Mouse (Mus musculus) 3134 (cell line): ENCODE measurements around the gene Pde12.
"Not testable (repeated sequence)": the region's sequence is repeated elsewhere in the genome, so short reads cannot be mapped to it uniquely, and the experiment has no call there.

Experiments used
- DNase-seq: peaks from one replicate; pipeline ENCODE4 v3.0.0-alpha.2; 2011; ENCODE audit warnings: low spot score; ENCODE audit not compliant: insufficient read length; ENCODE audit errors: extremely low read depth

The Pde12 gene

GRCm38 (mm10) chr14:26669292-26670073 is at the start of gene Pde12:
Gene Pde12, minus strand, starts transcription at chr14:26669883.
- peak; percentile 90 for DNase-seq

DNA sequence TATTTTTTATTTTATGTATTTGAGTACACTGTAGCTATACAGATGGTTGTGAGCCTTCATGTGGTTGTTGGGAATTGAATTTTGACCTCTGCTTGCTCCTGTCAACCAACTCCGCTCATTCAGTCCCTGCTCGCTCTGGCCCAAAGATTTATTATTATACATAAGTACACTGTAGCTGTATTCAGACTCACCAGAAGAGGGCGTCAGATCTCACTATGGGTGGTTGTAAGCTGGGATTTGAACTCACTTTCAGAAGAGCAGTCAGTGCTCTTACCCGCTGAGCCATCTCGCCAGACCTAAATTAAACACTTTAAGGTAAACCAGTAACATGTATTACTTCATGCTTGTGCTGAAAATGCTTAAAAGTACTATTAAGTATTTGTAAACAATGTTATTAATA is 35.6 kb upstream of the Pde12 start:
- DNase-seq: not testable (repeated sequence)

DNA sequence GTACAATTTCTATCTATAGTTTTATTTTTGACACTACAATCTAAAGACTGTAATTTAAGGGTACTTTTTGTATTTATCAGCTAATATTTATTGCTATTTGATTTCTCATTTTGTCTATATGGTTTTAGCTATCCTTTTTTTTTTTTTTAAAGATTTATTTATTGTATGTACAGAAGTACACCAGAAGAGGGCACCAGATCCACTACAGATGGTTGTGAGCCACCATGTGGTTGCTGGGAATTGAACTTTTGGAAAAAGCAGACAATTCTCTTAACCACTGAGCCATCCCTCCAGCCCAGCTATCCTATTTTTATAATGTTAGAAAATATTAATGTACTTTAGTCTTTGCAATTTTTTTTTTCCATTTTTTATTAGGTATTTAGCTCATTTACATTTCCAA is 28.2 kb upstream of the Pde12 start:
- peak; percentile 5 for DNase-seq

- no peak for DNase-seq
Observed at GRCm38 (mm10) chr14:26692974-26693373, 23.3 kb upstream of the Pde12 start, which contains the start of gene Dnah12. Gene Dnah12, plus strand, starts transcription at chr14:26693274.

- no peak for DNase-seq
Observed at GRCm38 (mm10) chr14:26691363-26691762, 21.7 kb upstream of the Pde12 start.

- no peak for DNase-seq
Observed at GRCm38 (mm10) chr14:26690727-26691126, 21.0 kb upstream of the Pde12 start.

- no peak for DNase-seq
Observed at GRCm38 (mm10) chr14:26675791-26676190, 6.1 kb upstream of the Pde12 start.

- DNase-seq: no peak
Observed at GRCm38 (mm10) chr14:26675371-26675770, 5.7 kb upstream of the Pde12 start.

DNA sequence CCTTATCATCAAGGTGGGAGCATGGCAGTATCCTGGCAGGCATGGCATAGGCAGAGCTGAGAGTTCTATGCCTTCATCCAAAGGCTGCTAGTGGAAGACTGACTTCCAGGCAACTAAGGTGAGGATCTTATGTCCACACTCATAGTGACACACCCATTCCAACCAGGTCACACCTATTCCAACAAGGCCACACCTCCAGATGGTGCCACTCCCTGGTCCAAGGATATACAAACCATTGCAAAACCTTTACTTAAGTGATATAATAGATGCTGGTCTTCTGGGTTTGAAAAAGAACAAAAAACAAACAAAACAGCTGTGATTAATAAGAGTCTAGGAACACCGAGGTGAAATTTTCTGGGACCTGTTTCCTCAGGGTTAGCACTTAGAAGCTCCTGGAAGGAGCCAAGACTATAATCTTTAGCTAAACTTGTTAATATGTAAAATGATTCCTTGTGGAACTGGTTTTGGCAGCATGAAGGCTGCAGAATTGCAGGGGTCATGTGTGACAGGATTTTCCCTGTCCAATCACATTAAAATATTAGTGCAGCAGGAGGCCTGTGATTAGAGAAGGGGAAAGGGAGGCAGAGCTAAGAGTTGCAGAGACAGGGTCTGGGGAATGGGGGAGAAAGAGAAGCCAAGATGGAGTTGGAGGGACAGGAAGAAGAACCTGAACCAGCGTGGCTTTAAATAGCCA is 4.9 kb upstream of the Pde12 start:
- not testable (repeated sequence) for DNase-seq

DNA sequence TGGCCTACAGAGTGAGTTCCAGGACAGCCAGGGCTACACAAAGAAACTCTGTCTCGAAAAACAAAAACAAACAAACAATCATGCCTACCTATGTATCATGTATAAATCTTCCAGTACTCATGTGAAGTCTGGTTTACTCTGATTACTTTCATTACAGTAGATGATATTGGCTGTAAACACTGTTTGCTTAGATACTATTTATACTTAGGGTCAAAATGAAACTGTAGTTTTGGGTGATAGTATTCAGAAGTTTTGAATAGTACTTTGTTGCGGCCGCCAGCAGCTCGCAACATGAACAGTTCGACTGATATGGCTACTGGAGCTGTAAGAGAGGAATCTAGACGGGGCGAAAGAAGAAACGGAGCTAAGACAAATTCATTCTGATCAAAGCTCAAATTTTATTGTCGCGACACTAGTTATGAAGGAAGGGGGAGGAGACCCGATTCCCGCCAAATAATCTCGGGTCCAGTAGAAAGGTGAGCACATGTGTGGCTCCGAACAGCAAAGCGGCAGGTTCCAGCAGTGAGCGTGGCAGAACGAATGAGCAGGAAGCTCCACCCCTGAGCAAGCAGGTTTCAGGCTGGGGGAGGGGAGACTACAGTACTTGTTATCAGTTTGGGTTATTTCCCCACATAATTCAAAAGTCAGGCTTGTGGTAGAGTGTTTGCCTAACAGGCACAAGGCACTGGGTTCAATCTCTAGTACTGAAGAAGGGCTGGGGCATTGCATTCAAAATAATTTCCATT is 2.4 kb upstream of the Pde12 start:
- DNase-seq: not testable (repeated sequence)

DNA sequence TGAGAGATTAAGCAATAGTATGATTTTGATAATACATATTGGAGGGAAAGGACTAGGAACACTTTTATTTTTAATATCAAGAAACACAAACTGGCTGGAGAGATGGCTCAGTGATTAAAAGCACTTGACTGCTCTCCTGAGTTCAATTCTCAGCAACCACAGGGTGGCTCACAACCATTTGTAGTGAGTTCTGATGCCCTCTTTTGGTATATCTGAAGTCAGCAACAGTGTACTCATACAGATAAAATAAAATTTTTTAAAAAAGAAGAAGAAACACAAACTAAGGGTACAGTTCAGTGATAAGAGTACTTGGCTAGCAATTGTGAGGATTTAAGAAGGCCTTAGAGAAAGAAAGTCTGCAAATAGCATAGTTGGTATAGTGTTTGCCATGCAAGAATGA is 1.3 kb upstream of the Pde12 start:
- no peak for DNase-seq

DNA sequence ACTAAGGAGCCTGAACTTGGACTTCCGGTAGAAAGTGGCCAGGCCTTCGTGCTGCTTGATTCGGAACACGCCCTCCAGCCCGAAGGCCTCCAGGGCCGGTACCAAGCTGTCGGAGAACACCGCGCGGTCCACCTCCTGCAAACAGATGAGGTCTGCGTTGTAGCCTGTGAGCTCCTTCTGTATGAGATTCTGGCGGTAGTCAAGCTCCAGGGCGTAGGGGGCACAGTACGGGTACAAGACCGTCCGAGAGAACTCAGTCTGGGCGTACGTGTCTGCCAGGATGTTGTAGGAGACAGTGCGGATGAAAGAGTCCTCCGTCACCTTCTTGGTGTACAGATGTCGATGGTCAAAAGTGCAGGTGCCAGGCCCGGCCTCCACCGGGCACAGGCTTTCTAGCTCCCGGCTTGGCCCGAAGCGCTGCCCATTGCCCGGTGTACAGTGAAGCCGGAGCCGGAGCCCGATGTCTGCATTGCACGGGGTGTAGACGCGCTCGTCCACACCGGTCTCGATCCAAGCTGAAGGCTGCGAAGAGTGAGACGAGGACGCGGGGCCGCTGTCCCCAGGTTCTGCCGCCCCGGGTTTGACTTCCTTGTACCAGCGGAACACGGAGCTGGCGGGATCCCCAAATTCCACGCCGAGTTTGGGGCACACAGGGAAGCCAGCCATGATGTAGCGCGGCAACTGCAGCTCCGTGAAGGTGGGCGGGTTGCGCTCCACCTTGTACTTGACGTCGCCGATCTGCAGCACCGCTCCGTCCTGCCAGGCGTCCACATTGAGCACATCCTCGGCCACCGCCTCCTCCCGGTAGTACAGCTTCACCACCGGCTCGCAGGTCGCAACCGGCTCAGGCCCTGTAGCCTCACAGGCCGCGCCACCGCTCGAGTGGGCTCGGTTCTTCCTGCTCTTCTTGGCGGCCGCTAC is 1.1 kb downstream of the Pde12 start:
- peak; percentile 40 for DNase-seq

DNA sequence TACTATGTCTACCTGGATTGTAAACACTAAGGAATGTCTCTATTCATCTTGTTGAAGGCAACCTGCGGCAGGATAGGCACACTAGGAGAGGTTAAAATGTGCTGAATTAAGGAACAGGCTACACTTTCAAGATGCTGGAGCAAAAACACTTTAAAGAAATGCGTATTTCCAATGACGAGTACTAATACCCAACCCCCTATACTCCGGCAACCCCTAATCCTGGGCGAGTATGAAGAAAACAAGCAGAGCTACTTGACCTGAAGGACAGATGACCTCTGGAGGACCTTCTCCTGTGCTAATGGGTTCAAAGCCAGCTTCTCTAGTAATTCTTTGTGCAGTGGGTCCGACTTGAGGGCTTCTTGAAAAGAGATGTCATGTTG is 1.7 kb downstream of the Pde12 start:
- DNase-seq: no peak

GRCm38 (mm10) chr14:26663851-26664250 is 5.8 kb downstream of the Pde12 start:
- DNase-seq: no peak

- no peak for DNase-seq
Observed at GRCm38 (mm10) chr14:26662488-26662887, 7.2 kb downstream of the Pde12 start.

- no peak for DNase-seq
Observed at GRCm38 (mm10) chr14:26662016-26662415, 7.7 kb downstream of the Pde12 start.

- DNase-seq: no peak
Observed at GRCm38 (mm10) chr14:26660233-26660632, 9.4 kb downstream of the Pde12 start.

DNA sequence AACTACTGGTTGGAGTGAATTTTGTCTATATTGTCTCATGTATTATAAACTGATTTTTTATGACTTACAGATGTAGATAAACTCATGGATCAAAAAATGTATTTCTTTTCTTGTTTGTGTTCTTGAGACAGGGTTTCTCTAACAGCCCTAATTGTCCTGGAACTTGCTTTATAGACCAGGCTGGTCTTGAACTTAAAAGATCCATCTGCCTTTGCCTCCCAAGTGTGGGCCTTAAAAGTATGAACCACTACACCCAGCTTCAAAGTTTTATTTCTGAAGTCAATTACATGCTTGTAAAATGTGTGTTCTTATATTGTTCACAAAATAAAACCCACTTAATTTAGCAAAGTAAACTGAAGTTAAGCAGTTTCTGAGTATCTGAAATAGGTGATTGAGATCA is 11.5 kb downstream of the Pde12 start:
- no peak for DNase-seq

DNA sequence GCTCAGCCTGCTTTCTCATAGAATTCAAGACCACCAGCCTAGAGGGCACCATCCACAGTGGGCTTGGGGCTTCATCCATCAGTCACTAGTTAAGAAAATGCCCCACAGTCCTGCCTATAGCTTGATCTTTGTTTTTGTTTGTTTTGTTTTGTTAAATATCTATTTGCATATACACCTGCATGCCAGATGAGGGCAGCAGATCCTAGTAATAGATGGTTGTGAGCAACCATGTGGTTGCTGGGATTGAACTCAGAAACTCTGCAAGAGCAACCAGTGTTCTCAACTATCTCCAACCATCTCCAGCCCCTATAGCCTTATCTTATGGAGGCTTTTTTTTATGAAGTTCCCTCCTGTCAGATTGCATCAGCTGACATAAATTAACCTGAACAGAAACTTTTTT is 17.8 kb downstream of the Pde12 start:
- DNase-seq: no peak

DNA sequence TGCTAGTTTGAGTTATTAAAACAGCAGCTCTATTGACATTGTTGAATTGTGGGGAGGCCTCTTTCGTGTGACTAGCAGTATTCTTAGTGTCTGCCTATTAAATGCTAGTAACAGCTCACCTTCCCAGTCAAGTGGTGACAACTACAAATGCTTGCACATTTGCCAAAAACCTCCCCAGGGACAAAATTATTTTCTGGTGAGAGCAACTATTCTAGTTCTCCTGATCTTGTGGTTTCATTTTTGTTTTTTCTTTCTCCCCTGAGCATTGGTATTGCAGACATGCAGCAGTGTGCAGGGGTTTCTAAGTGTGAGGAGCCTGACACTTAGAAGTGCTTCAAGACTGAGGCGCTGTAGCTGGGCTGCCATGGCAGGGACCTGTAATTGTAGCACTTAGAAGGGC is 21.9 kb downstream of the Pde12 start:
- no peak for DNase-seq
